Mouse (Mus musculus) limb, embryonic 14.5 days (tissue): ENCODE data around the gene Nedd8. TPM values are rescaled to one million over a fixed set of nuclear protein-coding genes. Genes with fewer than 3 reads are reported as not detected.

ENCODE experiments used
- ATAC-seq: fragments of 200-750 bp; cut with Nextera tagmentation; 2 replicates; pipeline ENCODE4 v1.8.0; 2017; ENCODE audit warnings: low read depth, moderate number of reproducible peaks, moderate TSS enrichment; ENCODE audit not compliant: low FRiP score
- DNase-seq: peaks from one replicate; pipeline ENCODE4 v3.0.0-alpha.2; 2015; ENCODE audit warnings: low spot score
- H3K27ac ChIP-seq: fragments of 300-500 bp; sonication (generic); replicated peaks from 2 replicates; pipeline ENCODE4 v1.5.1; 2014; ENCODE audit warnings: low read depth, mild to moderate bottlenecking, low read length, moderate library complexity, mixed read lengths
- H3K27me3 ChIP-seq: fragments of 300-500 bp; sonication (generic); 2 replicates; pipeline ENCODE4 v1.6.1; 2014; ENCODE audit warnings: low read length, mixed read lengths; ENCODE audit not compliant: control insufficient read depth, insufficient read depth
- H3K36me3 ChIP-seq: fragments of 300-500 bp; sonication (generic); 2 replicates; pipeline ENCODE4 v1.6.1; 2014; ENCODE audit warnings: mild to moderate bottlenecking, low read length, moderate library complexity, mixed read lengths; ENCODE audit not compliant: control insufficient read depth, insufficient read depth
- H3K4me1 ChIP-seq: fragments of 300-500 bp; sonication (generic); 2 replicates; pipeline ENCODE4 v1.6.1; 2014; ENCODE audit warnings: antibody characterized with exemption, low read length, mixed read lengths; ENCODE audit not compliant: control insufficient read depth, insufficient read depth
- H3K4me2 ChIP-seq: fragments of 300-500 bp; sonication (generic); replicated peaks from 2 replicates; pipeline ENCODE4 v1.6.1; 2014; ENCODE audit warnings: low read depth, mild to moderate bottlenecking, low read length, moderate library complexity; ENCODE audit not compliant: severe bottlenecking
- H3K4me3 ChIP-seq: fragments of 300-500 bp; sonication (generic); replicated peaks from 2 replicates; pipeline ENCODE4 v1.5.1; 2014; ENCODE audit warnings: low read length
- H3K9ac ChIP-seq: fragments of 300-500 bp; sonication (generic); 2 replicates; pipeline ENCODE4 v1.6.1; 2014; ENCODE audit warnings: mild to moderate bottlenecking, low read depth, low read length, moderate library complexity; ENCODE audit not compliant: severe bottlenecking
- H3K9me3 ChIP-seq: fragments of 300-500 bp; sonication (generic); 2 replicates; pipeline ENCODE4 v1.6.1; 2016; ENCODE audit warnings: low read length; ENCODE audit not compliant: control insufficient read depth
- POLR2A ChIP-seq: fragments of 200-500 bp; IDR thresholded peaks from 2 replicates; pipeline ENCODE4 v1.8.0; 2012; ENCODE audit warnings: inconsistent platforms, mild to moderate bottlenecking, moderate library complexity, borderline replicate concordance; ENCODE audit not compliant: insufficient read depth, insufficient read length; ENCODE audit errors: extremely low read depth
- WGBS: fragments of 180-500 bp; shearing (Covaris S2); extraction: QIAGEN DNeasy Blood & Tissue Kit; methylation state at CpG from one replicate; pipeline ENCODE4 v1.1.7; 2014; 5-methylcytosine and 5-hydroxymethylcytosine counted together
- polyA plus RNA-seq, 2 experiments: library from polyadenylated mRNA; depleted of rRNA in 1 of 2; stranded (reverse) in 1 of 2; unstranded in 1 of 2; fragments of >200 nt; fragmentation: Nextera tagmentation in 1 of 2; extraction: Ambion mirVana in 1 of 2; gene quantifications; 2 replicates each; pipeline versions ENCODE4 v1.2.1 to v1.2.3; 2012 to 2014

Gene Nedd8
- polyA plus RNA-seq, 2 experiments: 416 to 583 TPM

- no peak overlapping the region for H3K9ac ChIP-seq
- no peak for TF ChIP-seq POLR2A
- no peaks in the 10 kb centered on the region for H3K4me1 ChIP-seq
- H3K4me2 ChIP-seq: no peak overlapping the region
- no peak overlapping the region for H3K4me3 ChIP-seq
- WGBS: 83% methylated on average over 7 of the region's 7 CpGs
- no peak overlapping the region for H3K27ac ChIP-seq
- no peaks in the 10 kb centered on the region for H3K27me3 ChIP-seq
- ATAC-seq: no peak
- 0 out of 2 replicates have a peak, but pooled peaks cover under 1% of the 10 kb centered on the region for H3K36me3 ChIP-seq
- DNase-seq: no peak
- no peaks in the 10 kb centered on the region for H3K9me3 ChIP-seq
Measured at GRCm38 (mm10) chr14:55651528-55651927, 20.4 kb downstream of the Nedd8 start.

- DNase-seq (no peak), ATAC-seq (no peak)
- Histone ChIP-seq H3K27ac (no peak within 1 kb of the TSS), H3K36me3 (0 out of 2 replicates have a peak, but pooled peaks cover 8% of the 10 kb centered on the region), H3K9ac (no peak within 1 kb of the TSS), H3K9me3 (no peaks in the 10 kb centered on the region), H3K4me3 (no peak within 1 kb of the TSS), H3K27me3 (no peaks in the 10 kb centered on the region), H3K4me1 (0 out of 2 replicates have a peak, but pooled peaks cover under 1% of the 10 kb centered on the region), H3K4me2 (no peak within 1 kb of the TSS)
- WGBS: 100% methylated on average over 2 of the region's 2 CpGs
- no peak for TF ChIP-seq POLR2A
Measured at GRCm38 (mm10) chr14:55649884-55650283, 22.0 kb downstream of the Nedd8 start, which contains the start of gene Tssk4. Gene Tssk4 (plus strand): TSS chr14:55650184.

- ATAC-seq (no peak), DNase-seq (no peak)
Measured at GRCm38 (mm10) chr14:55644261-55644888, 27.5 kb downstream of the Nedd8 start.

GRCm38 (mm10) chr14:55643060-55643907 lies 28.6 kb downstream of the Nedd8 start, which contains the start of gene Tm9sf1:
Gene Tm9sf1 (minus strand): TSS chr14:55643806.
- peak within 1 kb of the TSS; percentile 81 for H3K4me2 ChIP-seq
- DNase-seq: peak; percentile 77
- H3K27ac ChIP-seq: peak within 1 kb of the TSS; percentile 97
- H3K36me3 ChIP-seq: peaks cover 40% of the 10 kb centered on the region
- WGBS: under 1% methylated on average over 73 of the region's 89 CpGs
- no peaks in the 10 kb centered on the region for H3K9me3 ChIP-seq
- H3K4me3 ChIP-seq: peak within 1 kb of the TSS; percentile 77
- peaks cover 13% of the 10 kb centered on the region for H3K4me1 ChIP-seq
- H3K27me3 ChIP-seq: no peaks in the 10 kb centered on the region
- peak; percentile 33; the same call in 1 of the 2 replicates for TF ChIP-seq POLR2A
- H3K9ac ChIP-seq: peak within 1 kb of the TSS; percentile 91
- ATAC-seq: peak; percentile 89

More at GRCm38 (mm10) chr14:55644261-55644888, 27.5 kb downstream of the Nedd8 start:
- no peaks in the 10 kb centered on the region for H3K9me3 ChIP-seq
- no peak for TF ChIP-seq POLR2A
- no peaks in the 10 kb centered on the region for H3K27me3 ChIP-seq
- peaks cover 29% of the 10 kb centered on the region for H3K36me3 ChIP-seq
- H3K4me1 ChIP-seq: peaks cover 13% of the 10 kb centered on the region
- WGBS: 33% methylated on average over 17 of the region's 17 CpGs
- peak overlapping the region; percentile 91 for H3K9ac ChIP-seq
- H3K4me3 ChIP-seq: peak overlapping the region; percentile 77
- H3K27ac ChIP-seq: no peak overlapping the region
- H3K4me2 ChIP-seq: peak overlapping the region; percentile 81

- H3K9me3 ChIP-seq: no peaks in the 10 kb centered on the region
- H3K4me3 ChIP-seq: peak overlapping the region; percentile 77
- ATAC-seq (0 out of 2 replicates have a peak, but pooled peaks have one; percentile 2), DNase-seq (no peak)
- H3K9ac ChIP-seq: peak overlapping the region; percentile 91
- peak overlapping the region; percentile 97 for H3K27ac ChIP-seq
- H3K4me1 ChIP-seq: peaks cover 13% of the 10 kb centered on the region
- WGBS: 19% methylated on average over 8 of the region's 8 CpGs
- no peaks in the 10 kb centered on the region for H3K27me3 ChIP-seq
- TF ChIP-seq POLR2A: no peak
- H3K36me3 ChIP-seq: peaks cover 46% of the 10 kb centered on the region
- H3K4me2 ChIP-seq: peak overlapping the region; percentile 81
Measured at GRCm38 (mm10) chr14:55642679-55643059, 29.3 kb downstream of the Nedd8 start.
